Mouse (Mus musculus) erythroid progenitor cell, adult 5-6 weeks (primary cell): Measurements from ENCODE around the gene Kctd21. TPM values are rescaled to one million over a fixed set of nuclear protein-coding genes. Genes with fewer than 3 reads are reported as not detected.

Source experiments
- ATAC-seq: replicated peaks from 2 replicates; pipeline ENCODE4 v1.8.0; 2016; ENCODE audit warnings: moderate number of reproducible peaks, mild to moderate bottlenecking, moderate TSS enrichment, inconsistent platforms; ENCODE audit not compliant: poor library complexity, low FRiP score, severe bottlenecking
- total RNA-seq, 2 experiments: library from RNA; stranded (forward) in 1 of 2; stranded (reverse) in 1 of 2; fragments of 150-400 nt in 1 of 2; fragments of 186-747, 209-891 nt in 1 of 2; gene quantifications; 2 replicates each; pipeline versions ENCODE4 v1.2.3 to v1.2.4; 2015 to 2017; ENCODE audit warnings: low replicate concordance in 2 of 2

Kctd21 gene
- total RNA-seq, 2 experiments from 2014 or later, result not detected

DNA sequence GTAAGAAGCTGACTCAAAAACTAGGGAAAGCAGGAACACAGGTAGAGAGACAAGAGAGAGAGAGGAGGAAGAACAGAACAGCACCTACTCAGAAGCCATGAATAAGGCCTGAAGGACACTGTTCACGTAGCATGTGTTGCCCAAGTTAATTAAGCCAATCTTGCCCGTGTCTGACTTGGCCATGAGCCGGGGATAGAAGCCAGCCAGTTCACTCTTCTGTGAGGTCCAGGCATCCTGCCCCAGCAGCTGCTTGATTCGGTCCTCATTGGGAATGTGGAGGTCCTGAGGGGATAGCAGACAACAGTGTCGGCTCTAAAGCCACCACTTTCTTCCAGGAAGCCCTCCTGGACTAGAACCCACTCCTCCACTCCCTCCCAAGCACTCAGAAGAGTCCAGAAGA lies 17.5 kb upstream of the Kctd21 start:
- ATAC-seq, result no peak

DNA sequence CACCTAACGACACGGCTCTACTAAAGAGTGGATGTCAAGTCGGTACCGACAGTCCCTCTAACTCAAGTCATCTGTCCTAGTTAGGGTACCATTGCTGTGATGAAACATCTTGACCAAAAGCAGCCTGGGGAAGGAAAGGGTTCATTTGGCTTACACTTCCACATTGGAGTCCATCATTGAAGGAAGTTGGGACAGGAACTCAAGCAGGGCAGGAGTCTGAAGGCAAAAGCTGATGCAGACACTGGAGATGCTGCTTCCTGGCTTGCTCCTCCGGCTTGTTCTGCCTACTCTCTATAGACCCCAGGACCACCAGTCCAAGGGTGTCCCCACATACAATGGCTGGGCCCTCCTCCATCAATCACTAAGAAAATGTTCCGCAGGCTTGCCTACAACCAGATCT lies 16.5 kb upstream of the Kctd21 start:
- no peak for ATAC-seq

DNA sequence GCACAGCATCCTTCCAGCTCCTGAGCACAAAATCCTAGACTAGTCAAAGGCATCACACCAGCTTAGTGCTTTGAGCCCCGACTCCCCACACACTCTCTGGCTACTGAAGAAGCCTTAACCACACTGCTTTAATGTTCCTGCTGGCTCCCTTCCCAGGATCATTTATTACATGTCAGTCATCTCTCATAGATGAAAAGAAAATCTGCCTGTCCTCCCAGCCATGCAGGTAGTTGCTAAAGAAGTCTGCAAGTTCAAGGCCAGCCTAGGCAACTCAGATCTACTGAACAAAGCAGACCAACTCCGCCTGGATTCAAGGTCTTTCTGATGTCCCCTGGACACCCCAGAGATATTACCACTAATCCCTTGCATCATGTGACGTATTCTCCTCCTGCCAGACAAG lies 14.4 kb upstream of the Kctd21 start:
- no peak for ATAC-seq

DNA sequence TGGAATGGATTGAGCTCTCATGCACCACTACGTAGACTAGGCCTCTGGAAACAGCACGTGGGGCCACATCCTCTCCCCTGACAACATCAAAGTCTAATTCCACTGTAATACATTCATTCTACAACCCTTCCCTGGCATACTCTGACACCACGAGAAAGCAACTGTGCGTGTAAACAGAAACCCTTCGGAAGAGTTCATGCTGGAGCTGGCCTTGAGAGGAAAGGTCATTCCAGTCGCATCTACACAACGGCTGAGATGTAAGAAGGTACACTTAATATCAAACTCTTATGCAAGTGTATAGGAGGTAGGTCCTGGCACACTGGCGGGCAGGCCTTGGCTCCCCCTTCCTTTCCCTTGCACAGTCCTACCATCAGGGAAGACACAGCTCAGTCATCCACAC lies 7.8 kb upstream of the Kctd21 start:
- ATAC-seq, result no peak

DNA sequence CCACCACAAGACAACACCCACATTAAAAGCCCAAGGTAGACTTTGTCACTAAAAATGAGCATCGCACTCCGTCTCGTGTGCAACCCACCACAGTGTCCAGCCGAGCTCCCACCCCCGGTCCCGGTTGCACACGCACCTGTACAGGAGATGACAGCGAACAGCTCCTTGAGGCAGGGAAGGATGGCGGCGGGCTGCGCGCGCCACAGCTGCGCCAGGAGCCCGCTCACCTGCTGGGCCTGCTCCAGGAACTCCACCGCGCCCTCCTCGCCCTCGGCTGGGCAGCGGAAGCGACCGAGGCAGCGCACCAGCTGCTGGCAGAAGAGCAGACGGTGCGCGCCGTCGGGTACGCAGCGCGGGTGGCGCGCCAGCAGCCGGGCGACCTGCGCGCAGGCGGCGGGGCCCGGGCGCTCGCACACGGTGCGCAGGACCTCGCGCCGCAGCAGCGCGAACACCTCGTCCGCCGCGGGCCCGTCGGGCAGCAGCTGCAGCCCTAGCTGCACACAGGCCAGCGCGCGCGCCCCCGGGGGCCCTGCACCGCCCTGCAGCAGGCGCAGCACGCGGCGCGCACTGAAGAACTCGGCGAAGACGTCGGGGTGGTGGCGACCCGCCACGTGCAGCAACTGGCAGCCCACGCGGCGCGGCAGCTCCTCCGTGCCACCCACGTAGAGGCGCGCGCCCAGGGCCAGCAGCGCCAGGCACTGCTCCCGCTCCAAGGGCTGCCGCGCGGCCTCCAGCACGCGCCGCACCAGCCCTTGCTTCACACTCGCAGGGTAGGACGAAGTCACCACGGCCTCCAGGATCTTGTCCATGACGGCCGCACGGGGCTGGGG lies 6.8 kb upstream of the Kctd21 start:
- no peak for ATAC-seq

DNA sequence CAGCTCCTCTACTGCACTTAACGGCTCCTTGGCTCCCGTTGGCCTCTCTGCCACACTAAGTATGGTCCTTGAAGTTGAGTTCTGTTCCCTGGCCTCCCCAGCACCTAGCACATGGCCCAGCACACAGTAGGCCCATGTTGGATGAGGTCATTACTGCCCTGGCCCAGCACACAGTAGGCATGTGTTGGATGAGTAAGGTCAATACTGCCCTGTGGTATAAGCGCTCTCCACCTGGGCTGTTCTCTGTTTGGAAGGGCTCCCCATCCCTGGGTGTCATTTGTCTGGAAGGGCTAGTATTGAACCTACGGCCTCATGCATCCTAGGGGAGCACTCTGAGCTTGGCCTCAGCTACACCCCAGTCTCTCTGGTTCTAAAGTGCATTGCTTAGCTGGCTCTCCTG lies 4.8 kb upstream of the Kctd21 start:
- no peak for ATAC-seq

DNA sequence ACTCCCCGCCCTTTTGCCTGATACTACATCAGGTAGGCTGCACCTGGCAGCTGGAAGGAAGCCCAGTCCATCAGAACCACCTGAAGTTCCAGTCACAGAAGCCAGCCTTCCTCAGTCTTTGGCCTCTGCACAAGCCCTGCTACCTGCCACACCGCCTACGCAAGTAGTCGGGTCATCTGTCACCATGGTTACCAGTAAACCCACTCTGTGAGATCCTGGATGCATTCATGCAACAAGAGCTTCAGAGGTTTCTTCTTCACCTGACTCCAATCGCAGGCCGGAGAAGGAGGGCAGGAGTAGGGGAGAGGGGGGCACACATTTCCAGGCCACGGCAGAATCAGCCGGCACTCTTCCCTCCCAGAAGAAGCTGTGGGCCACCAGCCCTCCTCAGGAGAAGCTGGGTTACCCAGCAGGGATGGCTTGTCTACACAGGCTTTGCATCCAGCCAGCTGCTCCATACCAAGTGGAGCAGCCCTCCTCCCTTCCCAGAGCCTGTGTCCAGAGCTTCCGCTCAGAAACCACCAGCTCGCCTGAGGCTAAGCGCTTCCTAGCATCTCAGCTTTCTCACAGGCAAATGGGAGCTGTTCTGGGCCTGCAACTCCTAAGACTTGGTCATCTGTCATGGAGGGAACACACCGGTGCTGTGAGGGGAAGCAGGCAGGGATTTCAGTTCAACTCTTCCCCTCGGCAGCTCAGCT lies 3.1 kb upstream of the Kctd21 start:
- ATAC-seq, result no peak

DNA sequence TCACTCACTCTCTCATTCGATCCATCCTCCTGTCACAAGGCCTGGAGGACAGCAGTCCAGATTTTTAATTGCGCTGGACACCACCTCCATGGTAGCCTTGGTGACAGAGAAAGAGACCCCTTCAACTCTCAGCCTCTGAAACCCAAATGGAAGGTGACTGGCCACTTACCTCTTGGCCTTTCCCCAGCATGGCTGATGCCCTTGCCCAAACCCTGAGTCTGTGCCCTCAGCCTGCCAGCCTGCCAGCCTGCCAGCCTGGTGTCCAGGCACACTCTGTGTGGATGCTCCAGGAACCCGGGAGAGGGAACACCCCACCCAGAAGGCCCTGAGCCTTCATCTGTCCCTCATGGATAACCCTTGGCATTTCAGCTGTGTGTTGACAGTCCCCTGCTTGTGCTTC lies 2.5 kb upstream of the Kctd21 start:
- ATAC-seq, result no peak

DNA sequence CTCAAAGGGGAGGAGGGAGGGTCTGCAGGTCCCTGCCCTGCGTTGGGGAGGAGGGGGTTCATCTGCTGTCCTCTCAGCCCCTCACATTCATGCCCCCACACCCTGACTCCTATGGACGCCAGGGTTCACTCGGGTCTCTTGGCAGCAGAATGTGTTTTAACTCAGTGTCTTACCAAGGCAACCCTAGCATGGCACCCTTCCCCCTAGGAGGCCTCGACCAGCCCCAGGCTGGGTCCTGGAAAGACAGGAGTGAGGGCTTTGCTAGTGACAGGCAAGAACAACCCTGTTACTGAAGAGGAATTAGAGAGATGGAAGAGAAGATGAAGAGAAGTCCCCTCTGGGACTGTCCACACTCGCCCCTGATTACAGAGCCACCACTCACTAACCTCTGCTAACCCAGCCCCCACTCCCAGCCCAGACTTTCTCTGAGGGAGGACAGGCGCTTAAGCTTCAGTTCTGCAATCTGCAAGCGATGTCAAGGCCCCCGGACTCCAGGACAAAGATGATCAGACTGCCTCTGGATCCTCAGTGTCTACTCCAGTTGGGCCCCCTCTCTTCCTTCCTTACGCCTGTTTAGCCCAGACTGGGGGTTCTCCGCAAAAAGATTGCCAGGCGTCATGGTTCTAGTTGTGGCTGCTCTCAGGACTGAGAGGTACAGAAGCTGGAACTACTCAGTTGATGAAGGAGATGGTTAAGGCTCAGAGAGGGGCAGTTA lies 1.0 kb upstream of the Kctd21 start:
- ATAC-seq, result no peak

DNA sequence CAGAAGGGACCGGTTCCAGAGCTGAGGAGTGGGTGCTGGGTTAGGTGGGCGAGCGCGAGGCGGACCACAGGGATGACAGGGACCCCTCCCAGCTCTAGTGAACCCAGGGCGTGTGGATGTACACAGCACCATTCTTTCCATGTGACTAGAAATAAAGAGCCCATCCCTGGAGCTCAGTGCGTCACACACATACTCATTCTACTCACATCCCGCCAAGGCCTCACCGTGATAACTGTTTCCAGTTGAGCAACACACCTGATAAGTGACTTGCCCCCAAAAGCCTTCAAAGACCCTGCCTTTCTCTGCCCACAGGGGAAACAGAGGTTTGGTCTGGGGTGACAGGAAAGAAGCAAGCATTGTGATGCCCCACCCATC lies 527 bp downstream of the Kctd21 start:
- no peak for ATAC-seq

DNA sequence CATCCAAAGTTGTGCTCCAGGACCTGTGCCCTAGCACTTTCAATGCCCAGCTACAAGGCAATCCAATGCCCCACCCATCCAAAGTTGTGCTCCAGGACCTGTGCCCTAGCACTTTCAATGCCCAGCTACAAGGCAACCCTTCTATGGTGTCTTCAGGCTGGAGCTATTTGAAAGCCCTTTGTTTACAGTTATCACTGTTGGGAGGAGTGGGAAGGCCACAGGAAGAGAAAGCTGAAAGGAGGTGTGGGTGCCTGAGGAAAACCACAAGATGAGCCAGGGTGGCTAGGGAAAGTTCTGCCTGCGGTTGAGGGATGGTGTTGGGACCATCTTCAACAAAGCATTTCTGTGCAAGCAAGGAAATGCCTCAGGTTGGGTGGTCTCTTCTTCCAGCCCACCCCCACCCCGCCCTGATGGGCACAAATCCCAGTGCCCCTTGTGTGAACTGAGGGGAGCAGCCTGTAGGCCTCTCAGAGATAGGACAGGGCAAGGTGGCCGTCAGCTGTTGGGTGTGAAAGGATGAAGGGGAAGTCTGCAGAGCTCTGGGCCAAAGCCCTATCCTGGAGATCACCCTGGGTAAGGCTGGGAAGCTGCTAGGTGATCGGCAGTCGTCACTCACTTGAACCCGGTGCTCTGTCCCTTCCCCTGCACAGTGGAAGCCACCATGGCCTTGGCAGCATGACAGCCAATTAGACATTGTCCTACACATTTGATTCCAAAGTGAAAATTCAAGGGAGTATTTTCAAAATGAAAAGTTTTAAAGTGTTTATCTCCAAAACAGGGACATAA lies 1.2 kb downstream of the Kctd21 start:
- ATAC-seq, result no peak

DNA sequence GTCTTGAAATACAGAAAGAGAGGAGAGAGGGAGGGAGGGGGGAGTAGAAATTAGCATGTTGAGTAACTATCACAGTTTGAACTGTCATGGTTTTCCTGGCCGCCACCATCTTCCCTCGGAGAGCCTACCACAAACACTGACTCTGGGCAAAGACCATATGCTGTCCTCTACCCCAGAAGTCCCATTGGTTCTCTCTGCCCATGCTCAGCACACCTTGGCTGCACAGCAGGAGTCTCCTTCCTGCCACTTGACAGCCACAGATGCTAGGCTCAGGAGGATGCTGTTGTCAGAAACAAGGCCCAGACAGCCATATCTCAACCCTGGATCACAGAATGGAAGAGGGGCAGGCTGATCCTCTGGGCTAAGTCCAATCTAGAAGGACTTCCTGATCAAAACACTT lies 2.3 kb downstream of the Kctd21 start:
- no peak for ATAC-seq

DNA sequence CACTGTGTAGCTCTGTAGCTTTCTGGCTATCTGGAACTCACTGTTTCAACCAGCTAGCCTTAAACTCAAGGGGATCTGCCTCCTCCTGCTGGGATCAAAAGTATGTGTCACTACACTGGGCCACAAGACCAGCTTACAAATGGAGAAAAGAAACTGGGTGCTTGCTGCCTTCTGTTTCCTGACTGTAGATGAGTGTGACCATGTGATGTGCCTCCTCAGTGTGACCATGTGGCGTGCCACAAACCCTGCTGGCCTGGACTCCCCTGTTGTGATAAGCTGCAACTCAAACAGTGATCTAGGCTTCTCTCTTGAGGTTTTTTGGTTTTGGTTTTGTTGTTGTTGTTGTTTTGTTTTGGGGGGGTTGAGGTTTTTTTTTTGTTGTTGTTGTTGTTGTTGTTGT lies 4.6 kb downstream of the Kctd21 start:
- no peak for ATAC-seq

DNA sequence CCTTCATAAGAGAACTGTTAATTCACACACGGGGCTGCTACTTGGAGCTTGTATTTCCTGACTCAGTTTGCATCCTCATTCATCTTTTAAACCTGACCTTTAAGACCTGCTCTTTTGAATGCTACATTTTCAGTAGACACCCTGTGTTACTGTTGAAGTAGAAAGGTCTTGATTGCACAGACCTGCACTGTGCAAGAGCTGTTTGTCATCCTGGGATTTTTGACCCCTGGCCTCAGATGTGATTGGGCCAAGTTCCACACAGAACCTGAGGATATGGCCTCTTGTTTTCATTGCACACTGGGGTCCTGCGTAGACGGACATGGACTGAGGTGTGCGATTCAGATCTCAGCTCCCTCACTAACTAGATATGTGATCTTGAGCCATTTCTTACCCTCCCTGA lies 6.5 kb downstream of the Kctd21 start:
- ATAC-seq, result no peak

DNA sequence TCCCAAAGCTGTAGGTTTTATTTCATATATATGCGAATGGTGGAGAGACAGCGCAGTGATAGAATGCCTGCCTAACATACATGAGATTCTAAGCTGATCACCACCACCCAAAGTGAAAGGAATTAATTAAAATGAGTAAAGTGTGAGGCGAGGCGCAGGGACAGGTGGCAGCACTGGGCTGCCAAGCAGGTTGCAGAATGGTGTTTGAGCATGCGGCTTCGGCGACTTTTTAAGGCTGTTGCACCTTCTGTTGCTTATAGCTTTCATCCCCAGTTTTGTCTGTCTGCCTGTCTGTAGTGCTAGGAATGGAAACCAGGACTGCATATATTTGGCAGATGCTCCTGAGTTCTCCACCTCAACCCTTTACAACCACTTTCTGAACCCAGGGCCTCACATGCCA lies 7.5 kb downstream of the Kctd21 start:
- no peak for ATAC-seq

DNA sequence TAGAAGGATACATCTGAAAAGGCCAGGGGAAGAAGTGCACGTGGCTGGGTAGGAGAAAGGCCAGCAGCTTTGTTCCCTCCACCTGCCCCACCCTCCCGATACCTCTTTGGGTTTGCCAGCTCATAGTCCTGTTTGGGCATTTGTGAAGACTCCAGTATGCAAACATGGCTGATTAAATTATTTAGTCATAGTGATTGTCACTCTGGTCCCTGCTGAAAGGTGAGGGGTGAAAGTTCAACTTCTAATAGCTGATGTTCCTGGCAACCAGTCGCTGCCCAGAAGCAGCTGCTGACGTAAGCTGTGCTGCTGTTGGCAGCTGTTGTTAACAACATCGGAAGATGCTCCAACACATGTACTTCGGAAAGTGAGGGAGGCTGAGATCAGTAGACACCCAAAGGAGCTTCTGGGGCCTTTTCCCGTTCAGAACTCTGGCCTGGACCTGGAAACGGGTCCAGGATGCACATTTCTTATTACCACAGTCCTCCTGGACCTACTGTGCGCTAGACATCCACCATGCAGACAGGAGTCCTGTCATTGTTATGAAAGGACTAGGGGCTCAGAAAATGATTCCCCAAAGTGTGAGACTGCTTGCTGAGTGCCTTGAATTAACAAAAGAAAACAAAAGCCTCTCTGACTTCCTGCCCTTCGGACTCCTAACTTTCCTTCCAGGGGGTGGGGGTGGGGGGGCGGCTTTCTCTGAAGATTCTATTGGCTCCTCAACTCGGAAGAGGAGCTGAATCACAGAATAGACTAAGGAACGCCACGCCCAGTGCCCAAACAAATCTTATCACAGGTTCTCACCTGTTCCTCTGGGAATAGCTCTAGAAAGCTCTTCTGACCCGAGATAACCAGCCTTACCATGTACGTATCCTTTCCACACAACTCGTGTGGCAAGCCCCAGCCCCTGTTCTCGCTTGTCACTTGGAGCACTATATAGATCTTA lies 9.1 kb downstream of the Kctd21 start:
- no peak for ATAC-seq

DNA sequence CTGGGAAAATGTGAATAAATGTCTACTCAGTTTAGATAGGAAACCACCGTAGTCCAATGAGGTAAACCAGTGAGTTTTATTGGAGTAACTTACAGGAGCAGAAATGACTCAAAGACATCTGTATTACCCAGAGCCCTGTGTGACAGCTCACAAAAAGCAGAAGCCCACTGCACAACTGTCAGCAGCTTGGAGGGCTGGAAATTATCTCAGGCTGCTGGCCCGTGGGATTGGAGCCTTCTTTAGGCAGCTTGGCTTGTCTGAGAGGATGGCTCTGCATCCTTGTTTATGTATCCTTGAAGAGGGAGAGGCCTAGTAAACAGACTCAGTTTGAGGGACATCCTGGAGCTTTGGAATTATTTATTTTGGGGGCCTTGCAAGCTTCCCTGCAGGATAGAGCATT lies 10.8 kb downstream of the Kctd21 start:
- ATAC-seq, result no peak

DNA sequence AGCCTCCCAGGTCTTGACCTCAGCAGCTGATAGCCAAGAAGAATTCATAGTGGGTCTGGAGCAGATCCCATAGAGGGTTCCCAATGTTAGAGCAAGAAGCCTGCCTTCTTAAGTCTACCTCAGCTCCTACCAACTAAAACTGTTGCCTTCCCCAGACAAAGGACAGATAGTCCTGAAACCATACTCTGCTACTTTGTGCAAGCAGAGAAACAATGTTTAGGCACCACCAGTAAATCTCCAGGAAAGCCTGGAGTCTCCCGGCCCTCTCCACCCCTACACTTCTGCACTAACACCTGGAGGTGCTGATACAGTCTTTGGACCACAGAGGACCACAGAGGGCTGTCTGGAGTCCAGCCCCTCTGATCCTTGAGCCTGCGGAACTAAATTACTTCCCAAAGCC lies 12.5 kb downstream of the Kctd21 start:
- no peak for ATAC-seq

DNA sequence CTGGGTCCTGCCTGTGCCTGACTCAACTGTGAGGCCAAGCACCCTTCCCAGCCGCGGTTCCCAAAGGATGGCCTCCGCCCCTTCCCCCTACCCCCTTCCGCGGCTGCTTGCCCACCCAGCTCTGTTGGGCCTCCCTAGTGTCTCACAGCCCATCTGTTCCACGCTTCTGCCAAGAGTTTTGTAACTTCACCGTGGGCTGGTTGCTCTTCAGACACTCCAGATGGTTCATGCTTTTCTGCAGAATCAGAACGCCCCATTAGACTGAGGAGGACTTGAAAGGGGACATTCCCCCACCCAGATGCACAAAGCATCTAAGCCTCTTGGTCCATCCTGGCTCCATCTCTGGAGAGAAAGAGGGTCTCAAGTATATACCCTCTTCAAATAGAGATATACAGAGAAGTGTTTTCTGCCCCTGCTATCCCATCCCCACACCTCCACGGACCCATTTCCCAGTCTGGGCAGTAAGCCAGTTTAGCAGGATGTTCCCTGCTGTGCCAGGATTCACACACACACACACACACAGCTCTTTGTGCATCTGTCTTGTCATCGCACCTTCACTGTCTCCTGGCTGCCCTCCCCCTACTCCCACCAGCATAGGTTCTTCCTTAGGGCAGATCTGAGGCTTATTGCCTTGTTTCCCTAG lies 13.2 kb downstream of the Kctd21 start:
- no peak for ATAC-seq
